Mouse (Mus musculus): Measurements from ENCODE around the gene Ten1. TPM values are rescaled to one million over a fixed set of nuclear protein-coding genes. Genes with fewer than 3 reads are reported as not detected.

Ten1 gene
- polyA plus RNA-seq, 1 experiment from 2014 or later: 76.4 TPM

DNA sequence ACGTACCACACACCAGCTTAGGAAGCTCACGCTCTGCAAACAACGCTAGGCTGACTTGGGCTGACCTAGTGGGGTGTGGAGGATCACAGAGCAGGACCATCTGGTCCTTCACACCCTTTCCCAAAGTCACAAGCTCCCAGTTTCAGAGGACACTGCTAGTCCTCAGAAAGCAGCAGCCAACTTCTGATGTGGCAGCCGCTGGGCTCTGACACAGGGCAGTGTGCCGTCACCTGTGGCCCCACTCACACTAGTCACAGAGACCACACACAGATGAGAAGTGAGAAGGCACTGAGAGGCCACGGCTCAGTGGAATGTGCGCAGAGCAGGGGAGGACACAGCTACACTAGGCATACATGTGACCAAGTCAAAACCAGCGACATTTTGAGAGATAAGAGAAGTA, 52.2 kb downstream of the Ten1 start:
- no peak for ATAC-seq (replicated peaks; ENCODE audit: insufficient number of reproducible peaks, low FRiP score, low TSS enrichment)
- H3K27ac ChIP-seq (ENCODE audit: low read depth, low read length): no peak overlapping the region
- 68% methylated on average over 8 of the region's 8 CpGs for whole genome bisulfite sequencing (ENCODE audit: insufficient replicate concordance)
- no peaks in the 10 kb centered on the region for H3K27me3 ChIP-seq (ENCODE audit: control insufficient read depth, insufficient read depth, low read length)
- peaks cover 72% of the 10 kb centered on the region for H3K36me3 ChIP-seq (ENCODE audit: control insufficient read depth, insufficient read depth, low read length)
- H3K9me3 ChIP-seq (replicated peaks; ENCODE audit: control insufficient read depth, low read length): no peaks in the 10 kb centered on the region
- H3K9ac ChIP-seq (ENCODE audit: low read depth, low read length): no peak overlapping the region
- H3K4me1 ChIP-seq (ENCODE audit: control insufficient read depth, insufficient read depth, low read length): no peaks in the 10 kb centered on the region
- no peak overlapping the region for H3K4me3 ChIP-seq (ENCODE audit: low read depth, low read length)
- no peak overlapping the region for H3K4me2 ChIP-seq

DNA sequence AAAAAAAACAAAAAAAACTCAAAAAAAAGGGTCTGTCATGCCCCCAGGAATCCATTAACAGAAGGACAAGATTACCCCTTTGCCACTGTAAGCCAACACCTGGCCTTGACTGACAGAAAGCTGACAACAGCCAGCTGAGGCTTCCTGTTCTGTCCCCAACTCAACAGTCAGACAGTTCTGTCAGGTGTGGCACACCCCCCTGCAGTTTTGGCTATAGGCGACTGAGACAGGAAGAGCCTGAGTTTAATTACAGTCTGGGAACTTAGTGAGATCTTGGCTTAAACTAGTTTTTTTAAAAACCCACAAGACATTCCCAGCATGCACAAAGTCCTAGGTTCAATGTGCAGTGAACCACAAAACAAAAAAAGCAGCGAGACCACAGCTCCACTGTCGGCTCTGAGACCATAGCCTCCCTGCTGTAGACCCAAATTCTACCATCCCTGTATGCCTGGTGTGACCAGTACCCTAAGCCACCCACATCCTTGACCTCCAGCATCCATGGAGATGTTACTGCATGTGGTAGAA, 54.5 kb downstream of the Ten1 start:
- H3K27me3 ChIP-seq (ENCODE audit: control insufficient read depth, insufficient read depth, low read length): no peaks in the 10 kb centered on the region
- no peak overlapping the region for H3K4me2 ChIP-seq
- H3K27ac ChIP-seq (ENCODE audit: low read depth, low read length): no peak overlapping the region
- H3K4me1 ChIP-seq (ENCODE audit: control insufficient read depth, insufficient read depth, low read length): no peaks in the 10 kb centered on the region
- 85% methylated on average over 3 of the region's 3 CpGs for WGBS (ENCODE audit: insufficient replicate concordance)
- H3K9me3 ChIP-seq (replicated peaks; ENCODE audit: control insufficient read depth, low read length): no peaks in the 10 kb centered on the region
- H3K4me3 ChIP-seq (ENCODE audit: low read depth, low read length): no peak overlapping the region
- no peak for ATAC-seq (replicated peaks; ENCODE audit: insufficient number of reproducible peaks, low FRiP score, low TSS enrichment)
- no peak overlapping the region for H3K9ac ChIP-seq (ENCODE audit: low read depth, low read length)
- peaks cover 53% of the 10 kb centered on the region for H3K36me3 ChIP-seq (ENCODE audit: control insufficient read depth, insufficient read depth, low read length)

DNA sequence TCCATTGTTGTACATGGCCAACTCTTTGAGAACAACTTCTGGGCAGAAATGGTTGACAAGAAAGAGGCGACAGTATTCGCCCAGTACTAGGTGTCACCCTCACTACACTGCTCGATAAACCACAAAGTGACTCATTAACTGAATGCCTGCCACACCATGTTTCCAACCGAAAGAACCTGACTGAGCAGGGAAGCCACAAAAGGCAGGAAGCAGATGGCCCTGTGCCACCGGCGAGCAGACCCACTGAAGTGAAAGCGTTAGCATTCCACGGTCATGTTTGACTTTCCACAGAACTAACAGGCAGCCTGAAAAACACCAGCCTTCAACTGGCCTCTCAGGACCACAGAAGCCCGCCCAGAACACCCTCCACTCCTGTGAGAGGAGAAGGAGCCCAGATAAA, 56.0 kb downstream of the Ten1 start:
- H3K4me2 ChIP-seq: no peak overlapping the region
- H3K27me3 ChIP-seq (ENCODE audit: control insufficient read depth, insufficient read depth, low read length): no peaks in the 10 kb centered on the region
- no peak overlapping the region for H3K9ac ChIP-seq (ENCODE audit: low read depth, low read length)
- no peaks in the 10 kb centered on the region for H3K4me1 ChIP-seq (ENCODE audit: control insufficient read depth, insufficient read depth, low read length)
- H3K4me3 ChIP-seq (ENCODE audit: low read depth, low read length): no peak overlapping the region
- ATAC-seq (replicated peaks; ENCODE audit: insufficient number of reproducible peaks, low FRiP score, low TSS enrichment): no peak
- H3K36me3 ChIP-seq (ENCODE audit: control insufficient read depth, insufficient read depth, low read length): peaks cover 53% of the 10 kb centered on the region
- no peaks in the 10 kb centered on the region for H3K9me3 ChIP-seq (replicated peaks; ENCODE audit: control insufficient read depth, low read length)
- H3K27ac ChIP-seq (ENCODE audit: low read depth, low read length): no peak overlapping the region
- 80% methylated on average over 9 of the region's 9 CpGs for WGBS (ENCODE audit: insufficient replicate concordance)

DNA sequence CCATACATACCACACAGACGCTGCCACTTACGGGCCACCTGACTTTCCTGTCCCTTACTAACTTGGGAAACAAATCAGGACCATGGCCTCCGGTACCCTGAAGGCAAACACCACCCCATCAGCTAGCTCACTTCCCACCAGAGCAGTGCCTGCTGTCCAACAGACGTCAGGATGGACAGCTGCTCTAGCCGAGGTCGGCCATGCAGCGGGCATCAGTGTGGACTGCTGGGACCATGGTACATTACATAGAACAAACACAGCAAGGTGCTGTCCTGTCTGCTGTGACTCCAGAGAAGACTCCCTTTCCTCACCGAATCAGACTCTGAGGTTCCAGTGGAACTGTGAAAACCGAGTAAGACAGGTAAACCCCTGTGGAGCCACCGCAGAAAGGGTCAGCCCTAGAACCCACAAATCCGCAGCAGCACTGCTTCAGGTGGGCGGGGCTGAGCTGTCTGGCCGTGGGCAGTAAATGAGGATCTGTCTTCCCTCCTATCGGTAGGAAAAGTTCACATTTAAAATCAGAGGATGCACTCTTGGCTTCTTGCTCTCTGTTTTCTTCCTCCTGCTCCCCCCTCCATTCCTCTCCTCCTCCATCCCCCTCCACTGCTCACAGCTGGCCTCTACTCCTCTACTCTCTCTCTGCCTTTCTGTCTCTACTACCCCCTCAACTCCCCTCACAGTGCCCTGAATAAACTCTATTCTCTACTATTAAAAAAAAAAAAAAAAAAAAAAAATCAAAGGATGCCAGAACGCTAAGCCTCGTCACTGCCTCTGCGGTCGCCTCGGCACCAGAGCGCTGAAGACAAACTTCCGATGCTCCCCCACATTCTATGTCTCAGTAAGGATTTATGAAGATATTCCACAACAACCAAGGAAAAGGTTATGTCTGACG, 56.7 kb downstream of the Ten1 start:
- Histone ChIP-seq H3K9me3 (replicated peaks; ENCODE audit: control insufficient read depth, low read length) (no peaks in the 10 kb centered on the region), H3K4me1 (ENCODE audit: control insufficient read depth, insufficient read depth, low read length) (no peaks in the 10 kb centered on the region), H3K27ac (ENCODE audit: low read depth, low read length) (no peak overlapping the region), H3K36me3 (ENCODE audit: control insufficient read depth, insufficient read depth, low read length) (peaks cover 51% of the 10 kb centered on the region), H3K27me3 (ENCODE audit: control insufficient read depth, insufficient read depth, low read length) (no peaks in the 10 kb centered on the region), H3K4me3 (ENCODE audit: low read depth, low read length) (no peak overlapping the region), H3K4me2 (no peak overlapping the region), H3K9ac (ENCODE audit: low read depth, low read length) (no peak overlapping the region)
- no peak for ATAC-seq (replicated peaks; ENCODE audit: insufficient number of reproducible peaks, low FRiP score, low TSS enrichment)
- 88% methylated on average over 22 of the region's 22 CpGs for WGBS (ENCODE audit: insufficient replicate concordance)

DNA sequence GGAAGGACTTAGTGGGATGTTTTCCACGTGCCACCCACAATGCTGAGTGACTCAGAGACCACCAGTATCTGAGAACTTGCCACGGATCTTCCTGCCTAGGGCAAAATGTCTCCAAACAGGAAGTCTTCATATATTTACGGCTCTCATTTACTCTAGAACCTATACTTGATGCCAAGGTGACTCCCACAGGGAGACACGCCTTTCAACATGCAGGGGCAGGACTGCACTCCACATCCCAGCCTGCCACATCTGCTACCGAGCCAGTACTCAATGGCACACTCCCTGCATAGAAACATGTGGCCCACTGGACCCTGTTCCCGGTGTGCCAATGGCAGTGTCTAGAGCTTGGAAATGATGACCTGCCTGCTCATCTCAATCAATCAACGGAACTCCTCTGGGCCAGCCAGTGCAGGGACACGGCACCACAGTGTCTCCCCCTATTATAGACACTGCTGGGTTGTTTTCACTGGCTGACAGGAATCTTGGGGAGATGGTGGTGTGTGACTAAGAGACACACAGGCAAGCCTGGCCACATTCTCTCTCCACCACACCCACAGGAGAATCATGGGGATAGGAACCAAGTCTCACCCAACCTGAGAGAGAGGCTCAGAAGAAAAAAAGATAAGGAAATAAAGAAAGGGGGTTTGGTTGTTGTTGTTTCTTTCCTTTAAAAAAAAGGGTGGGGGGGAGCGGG, 57.5 kb downstream of the Ten1 start:
- Histone ChIP-seq H3K4me1 (ENCODE audit: control insufficient read depth, insufficient read depth, low read length) (no peaks in the 10 kb centered on the region), H3K36me3 (ENCODE audit: control insufficient read depth, insufficient read depth, low read length) (peaks cover 48% of the 10 kb centered on the region), H3K9ac (ENCODE audit: low read depth, low read length) (no peak overlapping the region), H3K9me3 (replicated peaks; ENCODE audit: control insufficient read depth, low read length) (no peaks in the 10 kb centered on the region), H3K4me2 (no peak overlapping the region), H3K27me3 (ENCODE audit: control insufficient read depth, insufficient read depth, low read length) (no peaks in the 10 kb centered on the region), H3K27ac (ENCODE audit: low read depth, low read length) (no peak overlapping the region), H3K4me3 (ENCODE audit: low read depth, low read length) (no peak overlapping the region)
- 87% methylated on average over 9 of the region's 9 CpGs for whole genome bisulfite sequencing (ENCODE audit: insufficient replicate concordance)
- ATAC-seq (replicated peaks; ENCODE audit: insufficient number of reproducible peaks, low FRiP score, low TSS enrichment): no peak

DNA sequence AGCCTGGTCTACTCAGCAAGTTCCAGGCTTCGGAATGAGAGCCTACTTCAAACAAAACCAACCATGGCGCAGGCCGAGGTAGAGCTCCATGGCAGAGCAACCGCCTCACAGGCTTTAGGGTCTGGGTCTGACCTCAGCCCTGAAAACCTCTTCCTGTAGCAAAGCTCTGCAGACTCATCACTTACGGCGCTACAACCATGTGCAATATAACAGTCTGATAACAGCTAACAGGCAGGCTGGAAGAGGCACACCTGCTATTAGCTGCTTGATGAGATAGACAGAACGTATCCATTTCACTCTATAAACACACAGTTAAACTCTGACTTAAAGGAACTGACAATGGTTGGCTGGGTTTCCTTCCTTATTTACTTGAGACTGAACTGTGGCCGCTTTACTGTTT, 60.8 kb downstream of the Ten1 start:
- H3K36me3 ChIP-seq (ENCODE audit: control insufficient read depth, insufficient read depth, low read length): peaks cover 48% of the 10 kb centered on the region
- no peaks in the 10 kb centered on the region for H3K4me1 ChIP-seq (ENCODE audit: control insufficient read depth, insufficient read depth, low read length)
- no peaks in the 10 kb centered on the region for H3K9me3 ChIP-seq (replicated peaks; ENCODE audit: control insufficient read depth, low read length)
- H3K4me2 ChIP-seq: no peak overlapping the region
- no peak overlapping the region for H3K9ac ChIP-seq (ENCODE audit: low read depth, low read length)
- ATAC-seq (replicated peaks; ENCODE audit: insufficient number of reproducible peaks, low FRiP score, low TSS enrichment): no peak
- H3K27me3 ChIP-seq (ENCODE audit: control insufficient read depth, insufficient read depth, low read length): no peaks in the 10 kb centered on the region
- H3K4me3 ChIP-seq (ENCODE audit: low read depth, low read length): no peak overlapping the region
- H3K27ac ChIP-seq (ENCODE audit: low read depth, low read length): no peak overlapping the region
- 89% methylated on average over 8 of the region's 8 CpGs for WGBS (ENCODE audit: insufficient replicate concordance)

DNA sequence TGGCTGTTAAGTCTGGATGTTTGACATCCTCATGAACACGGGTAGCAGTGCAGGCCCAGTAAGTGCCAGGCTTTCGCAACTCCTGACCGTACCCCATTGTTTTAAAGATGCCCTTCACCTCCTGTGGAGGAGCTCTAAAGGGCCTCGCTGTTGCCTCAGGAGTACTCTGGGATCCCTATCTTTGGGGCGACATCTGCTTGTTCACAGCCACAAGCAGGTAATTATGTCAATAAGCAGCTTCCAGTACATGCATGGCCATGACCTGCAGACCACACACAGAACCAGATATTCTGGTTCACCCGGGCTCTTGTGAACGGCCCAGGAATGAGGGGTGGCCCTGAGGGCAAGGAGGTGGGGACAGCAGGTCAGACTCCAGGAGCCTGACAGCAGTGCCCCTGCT, 61.6 kb downstream of the Ten1 start:
- Histone ChIP-seq H3K4me3 (ENCODE audit: low read depth, low read length) (no peak overlapping the region), H3K27ac (ENCODE audit: low read depth, low read length) (no peak overlapping the region), H3K9ac (ENCODE audit: low read depth, low read length) (no peak overlapping the region), H3K4me2 (no peak overlapping the region), H3K4me1 (ENCODE audit: control insufficient read depth, insufficient read depth, low read length) (no peaks in the 10 kb centered on the region), H3K36me3 (ENCODE audit: control insufficient read depth, insufficient read depth, low read length) (peaks cover 43% of the 10 kb centered on the region), H3K9me3 (replicated peaks; ENCODE audit: control insufficient read depth, low read length) (no peaks in the 10 kb centered on the region), H3K27me3 (ENCODE audit: control insufficient read depth, insufficient read depth, low read length) (no peaks in the 10 kb centered on the region)
- ATAC-seq (replicated peaks; ENCODE audit: insufficient number of reproducible peaks, low FRiP score, low TSS enrichment): no peak
- WGBS (ENCODE audit: insufficient replicate concordance): 94% methylated on average over 7 of the region's 7 CpGs
